Mouse (Mus musculus) liver, postnatal 0 days (tissue): Measurements from ENCODE around the gene Tma7. TPM values are rescaled to one million over a fixed set of nuclear protein-coding genes. Genes with fewer than 3 reads are reported as not detected.

Source experiments
- ATAC-seq: fragments of 200-750 bp; cut with Nextera tagmentation; 2 replicates; pipeline ENCODE4 v1.8.0; 2017; ENCODE audit warnings: mild to moderate bottlenecking, moderate library complexity
- DNase-seq: peaks from one replicate; pipeline ENCODE4 v3.0.0-alpha.2; 2016
- H3K27ac ChIP-seq: fragments of 300-500 bp; sonication (generic); 2 replicates; pipeline ENCODE4 v1.5.1; 2014; ENCODE audit warnings: antibody characterized with exemption, moderate library complexity, mild to moderate bottlenecking, low read depth
- H3K27me3 ChIP-seq: fragments of 300-500 bp; sonication (generic); 2 replicates; pipeline ENCODE4 v1.6.1; 2014; ENCODE audit warnings: low read length, control low read depth, mixed read lengths; ENCODE audit not compliant: insufficient read depth
- H3K36me3 ChIP-seq: fragments of 300-500 bp; sonication (generic); replicated peaks from 2 replicates; pipeline ENCODE4 v1.6.1; 2014; ENCODE audit warnings: mild to moderate bottlenecking, control low read depth, low read length, moderate library complexity, mixed read lengths; ENCODE audit not compliant: insufficient read depth
- H3K4me1 ChIP-seq: fragments of 300-500 bp; sonication (generic); 2 replicates; pipeline ENCODE4 v1.6.1; 2014; ENCODE audit warnings: antibody characterized with exemption, mild to moderate bottlenecking, control low read depth; ENCODE audit not compliant: insufficient read depth
- H3K4me2 ChIP-seq: fragments of 300-500 bp; sonication (generic); 2 replicates; pipeline ENCODE4 v1.6.1; 2014; ENCODE audit warnings: low read depth, mild to moderate bottlenecking, low read length, moderate library complexity, mixed read lengths
- H3K4me3 ChIP-seq: fragments of 300-500 bp; sonication (generic); 2 replicates; pipeline ENCODE4 v1.5.1; 2014; ENCODE audit warnings: low read depth, low read length
- H3K9ac ChIP-seq: fragments of 300-500 bp; sonication (generic); replicated peaks from 2 replicates; pipeline ENCODE4 v1.6.1; 2014; ENCODE audit warnings: mild to moderate bottlenecking, moderate library complexity
- H3K9me3 ChIP-seq: fragments of 300-500 bp; sonication (generic); 2 replicates; pipeline ENCODE4 v1.6.1; 2016; ENCODE audit warnings: mild to moderate bottlenecking, control low read depth, low read length, mixed read lengths
- CTCF ChIP-seq: sonication (generic); IDR thresholded peaks from 2 replicates; pipeline ENCODE4 v1.5.1; 2016; ENCODE audit warnings: antibody characterized with exemption, low read depth
- EP300 ChIP-seq: IDR thresholded peaks from 2 replicates; pipeline ENCODE4 v1.6.1; 2016; ENCODE audit warnings: antibody characterized with exemption, low read depth, mild to moderate bottlenecking
- WGBS: fragments of 180-500 bp; shearing (Covaris S2); extraction: QIAGEN DNeasy Blood & Tissue Kit; methylation state at CpG from one replicate; pipeline ENCODE4 v1.1.7; 2014; ENCODE audit not compliant: insufficient replicate concordance; 5-methylcytosine and 5-hydroxymethylcytosine counted together
- polyA plus RNA-seq: library from polyadenylated mRNA; unstranded; fragments of >200 nt; fragmentation: Nextera tagmentation; extraction: Ambion mirVana; gene quantifications from 2 replicates; pipeline ENCODE4 v1.2.1, GENCODE M21; 2015

Tma7 gene
- polyA plus RNA-seq, 1 experiment from 2014 or later: 284 TPM

GRCm38 (mm10) chr9:109039681-109040080 is 42.7 kb downstream of the Tma7 start:
- H3K9ac ChIP-seq: peak overlapping the region; percentile 61; the same call in 1 of the 2 replicates
- no peaks in the 10 kb centered on the region for H3K27me3 ChIP-seq
- DNase-seq (no peak), ATAC-seq (no peak)
- peaks cover 24% of the 10 kb centered on the region for H3K4me1 ChIP-seq
- no peak overlapping the region for H3K27ac ChIP-seq
- no peaks in the 10 kb centered on the region for H3K9me3 ChIP-seq
- H3K36me3 ChIP-seq: no peaks in the 10 kb centered on the region
- no peak for TF ChIP-seq CTCF
- TF ChIP-seq EP300: no peak
- 74% methylated on average over 4 of the region's 4 CpGs for WGBS
- H3K4me2 ChIP-seq: peak overlapping the region; percentile 69
- peak overlapping the region; percentile 52; the same call in 1 of the 2 replicates for H3K4me3 ChIP-seq

GRCm38 (mm10) chr9:109038901-109039364 is 43.5 kb downstream of the Tma7 start:
- Histone ChIP-seq H3K27ac (peak overlapping the region; percentile 83), H3K9me3 (no peaks in the 10 kb centered on the region), H3K4me3 (peak overlapping the region; percentile 52), H3K4me1 (peaks cover 24% of the 10 kb centered on the region), H3K9ac (peak overlapping the region; percentile 61), H3K4me2 (peak overlapping the region; percentile 69), H3K36me3 (no peaks in the 10 kb centered on the region), H3K27me3 (no peaks in the 10 kb centered on the region)
- 18% methylated on average over 8 of the region's 8 CpGs for WGBS
- ATAC-seq: peak; percentile 75
- TF ChIP-seq CTCF (no peak), EP300 (no peak)
- peak; percentile 27 for DNase-seq

- under 1% methylated on average over 37 of the region's 40 CpGs for WGBS
- TF ChIP-seq CTCF: no peak
- TF ChIP-seq EP300: no peak
- Histone ChIP-seq H3K27ac (peak within 1 kb of the TSS; percentile 83), H3K4me3 (peak within 1 kb of the TSS; percentile 52), H3K4me2 (peak within 1 kb of the TSS; percentile 69), H3K27me3 (no peaks in the 10 kb centered on the region), H3K4me1 (peaks cover 24% of the 10 kb centered on the region), H3K36me3 (no peaks in the 10 kb centered on the region), H3K9me3 (no peaks in the 10 kb centered on the region), H3K9ac (peak within 1 kb of the TSS; percentile 61)
- DNase-seq (peak; percentile 79), ATAC-seq (peak; percentile 73)
Observed at GRCm38 (mm10) chr9:109038086-109038895, 44.1 kb downstream of the Tma7 start, which contains the start of gene Shisa5. Gene Shisa5 (plus strand): TSS chr9:109038565.

DNA sequence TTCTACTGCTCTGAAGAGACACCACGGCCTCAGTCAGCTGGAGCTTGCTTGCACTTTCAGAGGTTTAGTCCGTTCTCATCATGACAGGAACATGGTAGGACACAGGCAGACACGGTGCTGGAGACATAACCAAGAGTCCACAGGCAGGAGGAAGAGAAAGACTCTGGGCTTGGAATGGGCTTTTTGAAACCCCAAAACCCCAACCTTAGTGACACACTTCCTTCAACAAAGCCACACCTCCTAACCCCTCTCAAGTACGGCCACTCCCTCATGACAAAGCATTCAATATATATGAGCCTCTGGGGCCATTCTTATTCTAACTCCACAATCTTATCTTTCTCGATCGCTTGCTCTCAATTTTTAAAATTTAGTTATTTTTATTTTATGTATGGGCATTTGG is 50.0 kb downstream of the Tma7 start:
- TF ChIP-seq CTCF: no peak
- H3K4me1 ChIP-seq: no peaks in the 10 kb centered on the region
- no peak overlapping the region for H3K27ac ChIP-seq
- H3K9me3 ChIP-seq: no peaks in the 10 kb centered on the region
- H3K4me2 ChIP-seq: no peak overlapping the region
- 0 out of 2 replicates have a peak, but pooled peaks cover 3% of the 10 kb centered on the region for H3K36me3 ChIP-seq
- no peak for ATAC-seq
- no peaks in the 10 kb centered on the region for H3K27me3 ChIP-seq
- 54% methylated on average over 6 of the region's 6 CpGs for WGBS
- H3K4me3 ChIP-seq: no peak overlapping the region
- no peak for DNase-seq
- H3K9ac ChIP-seq: no peak overlapping the region

DNA sequence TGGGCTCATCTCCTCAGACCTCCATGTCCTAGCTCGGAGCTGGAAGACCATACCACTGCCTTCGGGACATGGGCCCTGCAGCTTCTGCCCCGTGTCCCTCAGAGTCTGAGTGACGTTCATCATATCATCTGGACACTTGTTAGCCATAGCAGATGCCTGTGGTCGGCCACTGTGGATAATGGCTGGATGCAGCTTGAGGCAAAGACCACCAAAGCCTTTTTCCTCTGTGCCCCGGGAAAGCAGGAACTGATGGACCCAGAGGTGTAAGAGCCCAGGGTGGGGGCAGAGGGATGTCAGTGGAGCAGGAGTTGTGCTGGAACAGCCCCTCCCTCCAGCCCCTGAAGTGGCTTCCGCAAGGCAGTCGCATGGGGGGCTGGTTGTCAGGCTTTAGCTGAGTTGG is 50.7 kb downstream of the Tma7 start:
- ATAC-seq: no peak
- no peak overlapping the region for H3K4me2 ChIP-seq
- no peak overlapping the region for H3K9ac ChIP-seq
- no peaks in the 10 kb centered on the region for H3K9me3 ChIP-seq
- no peak for TF ChIP-seq CTCF
- TF ChIP-seq EP300: no peak
- DNase-seq: no peak
- no peak overlapping the region for H3K4me3 ChIP-seq
- no peaks in the 10 kb centered on the region for H3K4me1 ChIP-seq
- 82% methylated on average over 8 of the region's 8 CpGs for WGBS
- H3K36me3 ChIP-seq: 0 out of 2 replicates have a peak, but pooled peaks cover 3% of the 10 kb centered on the region
- H3K27me3 ChIP-seq: no peaks in the 10 kb centered on the region
- H3K27ac ChIP-seq: no peak overlapping the region

- ATAC-seq: no peak
- no peaks in the 10 kb centered on the region for H3K4me1 ChIP-seq
- no peak for DNase-seq
- no peak overlapping the region for H3K27ac ChIP-seq
- H3K4me3 ChIP-seq: no peak overlapping the region
- TF ChIP-seq CTCF (no peak), EP300 (no peak)
- H3K4me2 ChIP-seq: no peak overlapping the region
- H3K9ac ChIP-seq: no peak overlapping the region
- H3K27me3 ChIP-seq: no peaks in the 10 kb centered on the region
- H3K9me3 ChIP-seq: no peaks in the 10 kb centered on the region
- H3K36me3 ChIP-seq: 0 out of 2 replicates have a peak, but pooled peaks cover 3% of the 10 kb centered on the region
- WGBS: 82% methylated on average over 7 of the region's 7 CpGs
Observed at GRCm38 (mm10) chr9:109031001-109031400, 51.4 kb downstream of the Tma7 start.
